Mouse (Mus musculus): ENCODE results near the gene Trpv3. TPM values are rescaled to one million over a fixed set of nuclear protein-coding genes. Genes with fewer than 3 reads are reported as not detected.

Gene Trpv3
- polyA plus RNA-seq, 1 experiment from 2014 or later: 0.05 TPM

- DNase-seq (ENCODE audit: low spot score, missing footprints) (no peak), ATAC-seq (ENCODE audit: low FRiP score) (no peak)
- WGBS: 45% methylated on average over 5 of the region's 5 CpGs
These were observed 31.0 kb upstream of the Trpv3 start for GRCm38 (mm10) chr11:73235990-73236701.

GRCm38 (mm10) chr11:73236731-73237130, 30.5 kb upstream of the Trpv3 start:
- WGBS: 82% methylated on average over 3 of the region's 3 CpGs
- ATAC-seq (ENCODE audit: low FRiP score): no peak
- H3K4me1 ChIP-seq (ENCODE audit: control insufficient read depth, insufficient read depth, low read length): no peaks in the 10 kb centered on the region

More at GRCm38 (mm10) chr11:73235990-73236701, 31.0 kb upstream of the Trpv3 start:
- Histone ChIP-seq H3K27me3 (ENCODE audit: control insufficient read depth, insufficient read depth, low read length) (no peaks in the 10 kb centered on the region), H3K27ac (ENCODE audit: low read depth, low read length) (no peak overlapping the region), H3K4me2 (no peak overlapping the region), H3K4me1 (ENCODE audit: control insufficient read depth, insufficient read depth, low read length) (no peaks in the 10 kb centered on the region), H3K36me3 (ENCODE audit: control insufficient read depth, insufficient read depth, low read length) (no peaks in the 10 kb centered on the region), H3K9ac (ENCODE audit: low read length) (no peak overlapping the region), H3K4me3 (ENCODE audit: low read depth, low read length) (no peak overlapping the region), H3K9me3 (ENCODE audit: control insufficient read depth, low read length) (no peaks in the 10 kb centered on the region)

GRCm38 (mm10) chr11:73242199-73242598, 25.0 kb upstream of the Trpv3 start:
- no peaks in the 10 kb centered on the region for H3K27me3 ChIP-seq (ENCODE audit: control insufficient read depth, insufficient read depth, low read length)
- H3K9ac ChIP-seq (ENCODE audit: low read length): no peak overlapping the region
- no peak overlapping the region for H3K4me3 ChIP-seq (ENCODE audit: low read depth, low read length)
- no peaks in the 10 kb centered on the region for H3K4me1 ChIP-seq (ENCODE audit: control insufficient read depth, insufficient read depth, low read length)
- H3K27ac ChIP-seq (ENCODE audit: low read depth, low read length): no peak overlapping the region
- ATAC-seq (ENCODE audit: low FRiP score) (no peak), DNase-seq (ENCODE audit: low spot score, missing footprints) (no peak)
- H3K36me3 ChIP-seq (ENCODE audit: control insufficient read depth, insufficient read depth, low read length): no peaks in the 10 kb centered on the region
- WGBS: 89% methylated on average over 6 of the region's 6 CpGs
- H3K9me3 ChIP-seq (ENCODE audit: control insufficient read depth, low read length): no peaks in the 10 kb centered on the region
- H3K4me2 ChIP-seq: no peak overlapping the region

More at GRCm38 (mm10) chr11:73236731-73237130, 30.5 kb upstream of the Trpv3 start:
- Histone ChIP-seq H3K9ac (ENCODE audit: low read length) (no peak overlapping the region), H3K36me3 (ENCODE audit: control insufficient read depth, insufficient read depth, low read length) (no peaks in the 10 kb centered on the region), H3K9me3 (ENCODE audit: control insufficient read depth, low read length) (no peaks in the 10 kb centered on the region), H3K27me3 (ENCODE audit: control insufficient read depth, insufficient read depth, low read length) (no peaks in the 10 kb centered on the region), H3K4me2 (no peak overlapping the region), H3K4me3 (ENCODE audit: low read depth, low read length) (no peak overlapping the region), H3K27ac (ENCODE audit: low read depth, low read length) (no peak overlapping the region)
- no peak for DNase-seq (ENCODE audit: low spot score, missing footprints)

DNA sequence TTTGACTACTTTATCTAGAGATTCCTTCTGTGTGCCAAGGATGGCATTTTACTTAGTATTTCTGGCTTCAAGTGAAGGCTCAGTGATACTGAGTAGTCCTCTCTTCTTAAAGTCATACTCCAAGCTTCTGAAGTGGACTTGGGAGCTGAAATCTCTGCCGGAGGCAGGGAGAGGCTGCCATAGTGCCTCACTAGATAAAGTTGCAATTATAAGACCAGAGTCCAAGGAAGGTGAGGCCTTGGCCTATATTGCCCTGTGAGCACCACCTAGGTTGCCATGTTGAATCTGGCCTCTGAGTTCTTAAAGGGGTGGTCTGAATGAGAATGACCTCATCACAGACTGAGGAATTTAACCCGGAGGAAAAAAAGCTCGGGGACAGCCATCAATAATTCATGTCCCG, 24.4 kb upstream of the Trpv3 start:
- no peak for ATAC-seq (ENCODE audit: low FRiP score)
- no peak overlapping the region for H3K27ac ChIP-seq (ENCODE audit: low read depth, low read length)

GRCm38 (mm10) chr11:73257362-73257945, 9.7 kb upstream of the Trpv3 start:
- H3K4me3 ChIP-seq (ENCODE audit: low read depth, low read length): no peak overlapping the region
- H3K4me2 ChIP-seq: no peak overlapping the region
- ATAC-seq (ENCODE audit: low FRiP score) (no peak), DNase-seq (ENCODE audit: low spot score, missing footprints) (no peak)
- H3K27me3 ChIP-seq (ENCODE audit: control insufficient read depth, insufficient read depth, low read length): no peaks in the 10 kb centered on the region
- no peaks in the 10 kb centered on the region for H3K4me1 ChIP-seq (ENCODE audit: control insufficient read depth, insufficient read depth, low read length)
- no peak overlapping the region for H3K9ac ChIP-seq (ENCODE audit: low read length)
- WGBS: 77% methylated on average over 4 of the region's 4 CpGs
- no peak overlapping the region for H3K27ac ChIP-seq (ENCODE audit: low read depth, low read length)
- H3K9me3 ChIP-seq (ENCODE audit: control insufficient read depth, low read length): no peaks in the 10 kb centered on the region
- no peaks in the 10 kb centered on the region for H3K36me3 ChIP-seq (ENCODE audit: control insufficient read depth, insufficient read depth, low read length)

More for the DNA sequence above, 24.4 kb upstream of the Trpv3 start:
- no peaks in the 10 kb centered on the region for H3K9me3 ChIP-seq (ENCODE audit: control insufficient read depth, low read length)
- H3K9ac ChIP-seq (ENCODE audit: low read length): no peak overlapping the region
- WGBS: 92% methylated on average over 4 of the region's 4 CpGs
- DNase-seq (ENCODE audit: low spot score, missing footprints): no peak
- H3K36me3 ChIP-seq (ENCODE audit: control insufficient read depth, insufficient read depth, low read length): no peaks in the 10 kb centered on the region
- no peak overlapping the region for H3K4me3 ChIP-seq (ENCODE audit: low read depth, low read length)
- no peaks in the 10 kb centered on the region for H3K4me1 ChIP-seq (ENCODE audit: control insufficient read depth, insufficient read depth, low read length)
- no peaks in the 10 kb centered on the region for H3K27me3 ChIP-seq (ENCODE audit: control insufficient read depth, insufficient read depth, low read length)
- H3K4me2 ChIP-seq: no peak overlapping the region

GRCm38 (mm10) chr11:73258664-73259063, 8.5 kb upstream of the Trpv3 start:
- Histone ChIP-seq H3K4me1 (ENCODE audit: control insufficient read depth, insufficient read depth, low read length) (no peaks in the 10 kb centered on the region), H3K27me3 (ENCODE audit: control insufficient read depth, insufficient read depth, low read length) (no peaks in the 10 kb centered on the region), H3K4me2 (no peak overlapping the region), H3K27ac (ENCODE audit: low read depth, low read length) (no peak overlapping the region), H3K9me3 (ENCODE audit: control insufficient read depth, low read length) (no peaks in the 10 kb centered on the region), H3K4me3 (ENCODE audit: low read depth, low read length) (no peak overlapping the region), H3K36me3 (ENCODE audit: control insufficient read depth, insufficient read depth, low read length) (no peaks in the 10 kb centered on the region), H3K9ac (ENCODE audit: low read length) (no peak overlapping the region)
- ATAC-seq (ENCODE audit: low FRiP score) (no peak), DNase-seq (ENCODE audit: low spot score, missing footprints) (no peak)

- Histone ChIP-seq H3K4me1 (ENCODE audit: control insufficient read depth, insufficient read depth, low read length) (no peaks in the 10 kb centered on the region), H3K27ac (ENCODE audit: low read depth, low read length) (no peak overlapping the region), H3K9ac (ENCODE audit: low read length) (no peak overlapping the region), H3K9me3 (ENCODE audit: control insufficient read depth, low read length) (no peaks in the 10 kb centered on the region), H3K4me3 (ENCODE audit: low read depth, low read length) (no peak overlapping the region), H3K27me3 (ENCODE audit: control insufficient read depth, insufficient read depth, low read length) (no peaks in the 10 kb centered on the region), H3K36me3 (ENCODE audit: control insufficient read depth, insufficient read depth, low read length) (no peaks in the 10 kb centered on the region), H3K4me2 (no peak overlapping the region)
- 68% methylated on average over 3 of the region's 3 CpGs for WGBS
- DNase-seq (ENCODE audit: low spot score, missing footprints): no peak
- ATAC-seq (ENCODE audit: low FRiP score): no peak
These were observed 6.7 kb upstream of the Trpv3 start for GRCm38 (mm10) chr11:73260457-73260856.

DNA sequence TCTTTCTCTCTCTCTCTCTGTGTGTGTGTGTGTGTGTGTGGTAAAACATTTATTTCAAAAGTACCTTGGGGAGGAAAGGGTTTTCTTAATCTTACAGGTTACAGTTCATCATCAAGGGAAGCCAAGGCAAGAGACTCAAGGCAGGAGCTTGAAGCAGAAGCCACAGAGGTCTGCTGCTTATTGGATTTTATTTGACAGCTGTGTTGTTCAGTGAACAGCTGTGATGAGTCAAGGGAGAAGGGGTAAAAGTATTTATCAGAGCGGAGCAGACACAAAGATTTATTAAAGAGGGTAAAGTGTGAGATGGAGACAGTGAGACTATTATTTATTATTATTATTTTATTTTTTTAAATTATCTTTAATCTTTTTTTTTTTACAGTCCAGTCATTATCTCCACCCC, 5.8 kb upstream of the Trpv3 start:
- Histone ChIP-seq H3K36me3 (ENCODE audit: control insufficient read depth, insufficient read depth, low read length) (no peaks in the 10 kb centered on the region), H3K4me3 (ENCODE audit: low read depth, low read length) (no peak overlapping the region), H3K9me3 (ENCODE audit: control insufficient read depth, low read length) (no peaks in the 10 kb centered on the region), H3K4me2 (no peak overlapping the region), H3K27ac (ENCODE audit: low read depth, low read length) (no peak overlapping the region), H3K4me1 (ENCODE audit: control insufficient read depth, insufficient read depth, low read length) (no peaks in the 10 kb centered on the region), H3K27me3 (ENCODE audit: control insufficient read depth, insufficient read depth, low read length) (no peaks in the 10 kb centered on the region), H3K9ac (ENCODE audit: low read length) (no peak overlapping the region)
- ATAC-seq (ENCODE audit: low FRiP score): no peak
- WGBS: 90% methylated on average over 1 of the region's 1 CpGs
- DNase-seq (ENCODE audit: low spot score, missing footprints): no peak

GRCm38 (mm10) chr11:73274821-73275220, 7.6 kb downstream of the Trpv3 start:
- H3K9ac ChIP-seq (ENCODE audit: low read length): no peak overlapping the region
- H3K27ac ChIP-seq (ENCODE audit: low read depth, low read length): no peak overlapping the region
- DNase-seq (ENCODE audit: low spot score, missing footprints): no peak
- H3K9me3 ChIP-seq (ENCODE audit: control insufficient read depth, low read length): no peaks in the 10 kb centered on the region
- ATAC-seq (ENCODE audit: low FRiP score): no peak
- 36% methylated on average over 2 of the region's 2 CpGs for WGBS
- H3K27me3 ChIP-seq (ENCODE audit: control insufficient read depth, insufficient read depth, low read length): no peaks in the 10 kb centered on the region
- no peak overlapping the region for H3K4me2 ChIP-seq
- H3K4me3 ChIP-seq (ENCODE audit: low read depth, low read length): no peak overlapping the region
- no peaks in the 10 kb centered on the region for H3K36me3 ChIP-seq (ENCODE audit: control insufficient read depth, insufficient read depth, low read length)
- H3K4me1 ChIP-seq (ENCODE audit: control insufficient read depth, insufficient read depth, low read length): no peaks in the 10 kb centered on the region
